Mouse (Mus musculus) C2C12 (cell line): ENCODE results near the gene Anapc5.

Experiments used
- CEBPB ChIP-seq: IDR thresholded peaks from one replicate; pipeline ENCODE4 v1.6.1; 2011; ENCODE audit warnings: low read depth, mild to moderate bottlenecking, control low read depth, moderate library complexity
- CTCF ChIP-seq: IDR thresholded peaks from one replicate; pipeline ENCODE4 v1.5.1; 2011; ENCODE audit not compliant: control insufficient read depth, insufficient read depth, insufficient read length
- MAX ChIP-seq: IDR thresholded peaks from one replicate; pipeline ENCODE4 v1.6.1; 2011; ENCODE audit warnings: mild to moderate bottlenecking, control low read depth
- MYOD1 ChIP-seq: IDR thresholded peaks from one replicate; pipeline ENCODE4 v1.6.1; 2011; ENCODE audit warnings: low read depth; ENCODE audit not compliant: control insufficient read depth, insufficient read length
- MYOG ChIP-seq: IDR thresholded peaks from one replicate; pipeline ENCODE4 v1.6.1; 2011; ENCODE audit not compliant: control insufficient read depth, insufficient read length; ENCODE audit errors: extremely low read depth
- USF1 ChIP-seq: IDR thresholded peaks from one replicate; pipeline ENCODE4 v1.6.1; 2011; ENCODE audit warnings: low read depth, mild to moderate bottlenecking, control low read depth, moderate library complexity

- TF ChIP-seq CTCF (no peak), USF1 (no peak), MYOG (no peak), MAX (no peak), CEBPB (no peak), MYOD1 (no peak)
Observed at GRCm38 (mm10) chr5:122767283-122767682, 53.9 kb downstream of the Anapc5 start.
